Mouse (Mus musculus) mouse trophoblast stem cell (cell line): ENCODE measurements around the gene Csf2ra.
"Not testable (repeated sequence)": the region's sequence is repeated elsewhere in the genome, so short reads cannot be mapped to it uniquely, and the experiment has no call there.

Source experiments
- in situ Hi-C, 2 experiments: fragments of 300-500 bp; cut with MseI, MboI; formaldehyde crosslinking; loops; 2 replicates in 1 of 2; 3 replicates in 1 of 2; pipeline ENCODE4 v1.15.1; 2025

Gene Csf2ra

DNA sequence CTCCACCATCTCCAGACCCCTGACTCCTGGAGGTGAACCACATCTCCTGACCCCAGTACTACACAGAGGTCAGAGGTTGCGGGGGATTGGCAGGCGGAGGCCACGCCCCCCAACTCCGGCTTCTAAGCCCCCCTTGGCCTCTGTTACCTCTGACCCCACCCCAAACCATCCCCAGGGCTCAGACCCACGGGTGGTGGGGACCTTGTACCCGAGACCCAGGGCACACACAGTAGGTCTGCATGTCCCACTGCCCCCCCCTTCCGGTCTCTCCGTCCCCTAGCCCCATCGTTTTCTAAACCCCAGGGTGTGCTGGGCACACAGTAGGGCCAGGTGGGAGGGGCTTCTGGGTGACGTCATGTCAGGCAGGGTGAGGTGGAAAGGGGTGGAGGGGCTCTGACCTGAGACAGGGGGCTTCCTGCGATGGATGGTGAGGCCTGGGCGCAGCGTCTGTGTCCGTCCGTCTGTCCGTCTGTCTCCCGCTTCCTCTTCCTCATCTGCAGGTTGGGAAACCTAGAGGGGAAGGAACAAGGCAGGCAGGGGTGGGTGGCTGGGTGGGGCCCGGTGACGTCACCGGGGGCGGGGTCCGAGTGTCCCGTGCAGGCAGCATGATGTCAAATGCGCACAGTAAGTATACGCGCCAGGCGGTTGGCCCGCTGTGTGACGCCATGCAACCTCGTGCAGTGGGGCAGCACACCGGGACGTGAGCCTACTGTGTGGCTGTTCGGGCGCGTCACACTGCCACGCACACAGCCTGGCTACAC lies at the start of gene Csf2ra:
Gene Csf2ra, minus strand, starts transcription at position 489 of the 761 bp plus-strand sequence.
- in situ Hi-C loops: no loop called here

DNA sequence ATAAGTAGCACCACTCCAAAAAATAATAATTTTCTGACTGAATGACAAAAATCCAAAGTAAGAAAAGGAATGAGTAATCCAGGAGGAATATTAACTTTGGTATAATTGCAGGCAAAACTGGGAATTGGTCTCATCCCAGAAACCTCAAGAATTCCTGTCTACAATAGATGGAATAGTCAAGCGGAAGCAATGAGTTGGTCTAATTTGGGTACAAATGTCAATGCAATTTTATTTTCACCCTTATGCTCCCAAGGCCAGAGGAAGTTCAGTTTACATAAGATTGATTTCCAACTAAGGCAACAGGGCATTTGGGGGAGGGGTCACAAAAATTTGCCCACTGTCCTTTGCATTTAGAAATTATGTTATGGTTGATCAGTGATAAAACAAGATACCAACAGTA lies 47.2 kb upstream of the Csf2ra start:
- in situ Hi-C loops: no loop called here

DNA sequence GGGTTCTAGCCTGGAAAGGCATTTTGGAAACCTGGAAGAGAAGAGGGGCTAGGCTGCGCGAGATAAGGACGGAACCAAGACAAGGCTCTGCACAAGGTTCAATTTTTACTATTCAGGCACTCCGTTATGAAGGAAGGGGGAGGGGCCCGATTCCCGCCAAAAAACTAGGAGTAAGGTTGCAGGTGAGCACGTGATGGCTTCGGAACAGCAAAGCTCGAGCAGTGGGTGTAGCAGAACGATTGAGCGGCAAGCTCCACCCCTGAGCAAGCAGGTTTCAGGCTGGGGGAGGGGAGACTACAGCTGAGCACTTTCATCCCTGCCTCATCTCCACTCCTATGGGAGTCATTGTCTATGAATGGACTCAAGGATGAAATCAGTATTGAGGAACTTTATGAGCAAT lies 40.9 kb upstream of the Csf2ra start:
- in situ Hi-C loops: loop anchor here (5.0 kb wide), 2 partner anchors 67 to 72 kb away; no protein-coding TSS in a partner anchor

DNA sequence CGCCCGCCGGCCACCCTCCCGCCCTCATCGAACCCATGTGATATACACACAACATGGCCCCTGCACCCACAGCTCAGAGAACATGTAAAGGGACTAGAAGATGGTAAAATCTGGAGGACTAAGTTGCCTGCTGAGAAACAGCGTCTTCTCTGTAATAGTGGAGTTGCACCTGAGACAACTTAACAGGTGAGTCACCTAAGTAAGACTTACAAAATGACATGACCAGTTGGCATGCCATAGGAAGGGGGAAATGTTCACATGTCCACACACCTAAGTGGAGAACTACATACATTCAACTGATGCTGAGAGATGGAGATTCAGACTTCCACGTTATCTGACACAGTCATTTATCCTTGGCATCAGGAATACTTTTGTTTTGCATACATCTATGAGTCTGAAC lies 38.9 kb upstream of the Csf2ra start:
- in situ Hi-C loops: loop anchor here (5.0 kb wide), 2 partner anchors 65 to 70 kb away; no protein-coding TSS in a partner anchor

DNA sequence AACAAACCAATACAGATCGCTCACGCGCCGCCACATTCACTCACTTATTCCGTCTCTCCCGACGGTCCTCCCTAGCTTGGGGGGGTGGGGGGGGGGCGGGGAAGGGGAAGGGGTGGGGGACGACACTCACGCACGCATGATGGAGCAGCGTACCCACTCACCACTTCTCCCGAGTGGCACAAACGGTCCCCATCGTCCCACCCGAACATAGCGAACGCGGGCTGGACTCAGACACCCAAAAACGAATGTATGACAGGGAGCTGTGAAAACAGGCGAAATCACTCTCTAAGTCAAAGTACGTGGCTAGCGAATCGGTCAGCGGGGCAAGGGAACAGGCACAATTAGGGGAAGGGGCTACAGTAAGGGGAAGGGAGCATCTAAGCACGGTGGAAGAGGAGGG lies 38.4 kb upstream of the Csf2ra start:
- in situ Hi-C loops: loop anchor here (5.0 kb wide), 2 partner anchors 64 to 69 kb away; no protein-coding TSS in a partner anchor

DNA sequence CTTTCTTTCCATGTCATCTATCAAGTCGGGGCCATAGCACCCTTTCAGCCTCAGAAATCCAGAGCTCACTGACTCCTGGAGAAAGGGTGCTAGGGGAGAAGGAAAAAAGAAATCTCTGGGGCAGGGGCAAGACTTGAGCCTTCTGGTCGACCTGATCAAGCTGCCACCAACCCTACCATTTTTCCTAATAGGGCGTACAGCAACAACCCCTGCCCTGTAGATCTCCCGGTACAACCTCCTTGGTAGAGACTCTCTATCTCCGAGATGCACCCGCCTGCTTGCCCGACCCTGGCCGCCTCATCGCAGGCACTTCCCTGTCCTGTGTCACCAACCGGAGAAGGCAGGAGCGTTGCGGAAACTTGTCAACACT lies 38.0 kb upstream of the Csf2ra start:
- in situ Hi-C loops: loop anchor here (5.0 kb wide), 2 partner anchors 64 to 69 kb away; no protein-coding TSS in a partner anchor

DNA sequence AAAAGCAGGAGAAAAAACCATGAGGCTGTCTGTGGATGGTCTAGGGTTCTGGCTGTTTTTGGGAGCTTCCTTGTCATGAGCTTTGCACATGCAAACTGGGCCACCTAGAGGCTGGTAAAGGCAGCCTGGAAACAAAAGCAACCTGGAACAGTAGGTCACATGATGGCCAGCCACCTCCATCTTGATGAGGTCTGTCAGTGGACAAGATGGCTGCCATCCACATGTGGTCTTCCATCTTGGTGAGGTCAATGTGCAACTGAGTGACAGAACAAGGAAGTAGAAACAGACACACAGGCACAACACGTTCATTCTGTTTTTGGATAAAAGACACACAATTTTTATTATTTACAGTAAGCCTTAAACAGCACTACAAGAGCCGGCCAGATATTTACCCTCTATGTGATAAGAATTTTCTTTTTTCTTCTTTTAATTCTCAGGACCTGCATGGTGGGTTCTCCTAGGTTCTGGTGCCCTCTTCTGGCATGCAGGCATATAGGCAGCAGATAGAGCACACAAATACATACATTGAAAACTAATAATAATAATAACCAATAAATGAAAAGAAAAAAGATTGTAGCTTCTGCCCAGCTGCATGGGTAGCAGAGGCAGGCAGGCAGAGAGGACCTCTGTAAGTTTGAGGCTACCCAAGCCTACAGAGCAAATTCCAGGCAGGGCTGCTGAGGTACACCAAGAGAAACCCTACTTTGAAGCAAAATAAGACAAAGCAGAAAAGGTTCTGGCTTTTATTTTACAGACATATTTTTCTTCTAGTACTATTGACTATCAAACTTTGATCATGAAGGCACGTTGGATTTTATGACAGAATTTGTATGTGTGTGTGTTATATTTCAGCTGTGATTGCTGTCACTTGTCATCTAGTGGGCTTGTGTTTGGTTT lies 37.4 kb upstream of the Csf2ra start:
- in situ Hi-C loops: loop anchor here (5.0 kb wide), 2 partner anchors 63 to 68 kb away; no protein-coding TSS in a partner anchor

DNA sequence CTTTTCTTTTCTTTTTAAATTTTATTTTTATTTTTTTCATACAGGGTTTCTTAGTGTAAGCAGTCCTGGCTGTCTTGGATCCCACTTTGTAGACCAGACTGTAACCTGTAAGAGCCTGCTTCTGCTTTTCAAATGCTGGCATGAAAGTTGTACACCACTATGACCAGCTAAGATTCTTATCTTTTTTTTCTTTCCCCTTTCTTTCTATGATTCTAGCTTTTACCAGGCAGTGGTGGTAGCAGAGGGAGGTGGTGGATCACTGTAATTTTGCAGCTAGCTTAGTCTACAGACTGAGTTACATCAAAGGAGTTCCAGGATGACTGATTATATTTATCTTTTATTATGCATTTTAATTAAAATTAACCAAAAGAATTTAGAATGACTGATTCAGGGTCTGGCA lies 36.7 kb upstream of the Csf2ra start:
- in situ Hi-C loops: loop anchor here (5.0 kb wide), 2 partner anchors 63 to 68 kb away; no protein-coding TSS in a partner anchor

DNA sequence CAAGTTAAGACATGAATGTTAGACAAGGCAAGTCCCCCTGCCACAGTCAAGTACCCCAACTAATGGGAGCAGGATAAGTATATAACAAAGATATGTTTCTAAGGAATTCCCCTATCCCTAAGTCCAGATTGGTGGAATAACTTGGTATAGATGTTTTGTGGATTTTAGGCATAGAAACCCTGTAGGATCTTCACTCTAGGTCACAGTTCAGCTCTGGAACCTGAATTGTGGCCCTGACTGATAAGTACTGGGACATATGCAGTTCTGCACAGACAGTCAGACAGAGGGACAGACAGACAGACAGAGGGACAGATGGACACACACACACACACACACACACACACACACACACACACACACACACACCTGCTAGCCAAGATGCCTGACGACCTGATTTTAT lies 36.0 kb upstream of the Csf2ra start:
- in situ Hi-C loops: no loop called here

DNA sequence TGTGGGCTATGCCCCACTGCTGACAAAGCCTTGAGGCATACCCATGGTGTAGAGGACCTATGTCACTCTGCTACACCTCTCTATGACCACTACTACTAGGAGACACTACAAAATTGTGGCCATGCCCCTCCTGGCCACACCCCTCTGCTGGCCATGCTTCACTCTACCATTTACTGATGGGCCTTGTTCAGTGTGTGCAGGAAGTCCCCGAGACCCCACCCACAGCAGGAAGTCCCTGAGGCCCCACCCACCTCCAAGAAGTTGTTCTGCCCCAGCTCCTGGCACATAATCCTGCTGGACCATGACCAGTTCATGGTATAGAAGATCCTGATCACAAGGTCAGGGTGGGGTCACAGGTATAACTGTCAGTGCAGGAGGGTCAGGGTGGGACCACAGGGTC lies 33.0 kb upstream of the Csf2ra start:
- in situ Hi-C loops: no loop called here

DNA sequence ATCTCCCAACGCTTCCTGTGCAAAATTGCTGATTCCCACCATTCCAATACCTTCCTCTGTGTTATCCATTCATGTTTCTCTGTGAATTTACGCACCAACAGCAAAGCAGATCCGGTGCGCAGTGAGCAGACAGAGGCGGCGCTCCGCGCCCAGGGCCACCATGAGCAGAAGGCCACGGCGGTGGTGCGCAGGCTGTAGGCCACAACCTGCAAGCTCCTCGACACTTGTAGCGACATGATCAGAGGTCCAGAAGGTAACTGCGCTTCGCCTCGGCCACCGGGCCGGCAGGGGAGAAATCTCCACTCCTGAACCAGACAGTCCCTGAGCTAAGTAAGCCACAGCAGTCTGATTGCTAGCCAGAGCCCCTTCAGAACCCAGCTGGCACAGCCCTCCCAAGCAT lies 29.5 kb upstream of the Csf2ra start:
- in situ Hi-C loops: no loop called here

DNA sequence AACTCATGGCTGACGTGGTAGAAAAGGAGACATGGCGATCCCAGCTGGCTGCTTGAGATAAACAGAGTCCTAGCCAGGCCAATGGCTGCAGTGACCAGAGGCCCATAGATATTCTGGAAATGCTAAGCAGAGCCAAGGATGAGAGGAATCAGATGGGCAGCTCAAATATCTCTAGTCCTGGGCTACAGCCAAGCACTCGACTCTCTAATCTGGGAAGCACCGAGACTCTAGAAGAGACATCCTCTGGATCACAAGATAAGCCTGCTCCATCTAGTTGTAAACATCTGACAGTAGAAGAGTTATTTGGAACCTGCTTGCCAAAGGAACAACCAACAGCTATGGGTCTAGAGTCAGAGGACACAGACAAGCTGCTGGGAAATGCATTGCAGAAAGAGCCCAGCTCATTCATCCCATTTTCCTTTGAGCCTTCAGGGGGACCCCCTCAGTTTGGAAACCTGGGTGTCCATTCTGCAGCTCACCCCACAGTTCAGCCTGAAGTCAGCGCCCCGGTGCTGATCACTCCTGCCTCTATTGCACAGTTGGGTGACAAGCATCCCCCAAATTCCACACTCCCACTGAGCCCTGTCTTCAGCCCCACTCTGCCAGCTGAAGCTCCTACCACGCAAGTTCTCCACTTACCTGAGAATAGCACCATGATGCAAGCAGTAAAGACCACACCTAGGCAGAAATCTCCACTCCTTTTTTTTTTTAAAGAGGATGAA lies 28.1 kb upstream of the Csf2ra start:
- in situ Hi-C loops: no loop called here

DNA sequence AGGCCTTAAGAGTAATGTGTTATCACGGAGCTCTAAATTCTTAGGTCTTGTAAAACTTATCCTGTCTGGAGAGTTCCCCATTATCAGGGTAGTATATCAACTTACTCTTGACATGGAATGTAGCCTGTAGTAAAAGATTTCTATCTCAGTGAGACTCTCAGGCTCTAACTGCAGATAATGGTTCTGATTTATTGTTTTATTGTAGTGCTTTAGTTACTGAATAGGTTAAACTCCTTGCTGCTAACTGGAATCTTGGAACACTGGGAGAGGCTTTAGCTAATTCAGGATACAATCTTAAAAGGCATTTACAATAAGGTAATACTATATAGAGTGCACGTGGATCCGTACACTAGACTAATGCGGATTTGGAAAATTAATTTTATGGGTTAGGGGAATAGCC lies 19.1 kb upstream of the Csf2ra start:
- in situ Hi-C loops: not testable (repeated sequence)

DNA sequence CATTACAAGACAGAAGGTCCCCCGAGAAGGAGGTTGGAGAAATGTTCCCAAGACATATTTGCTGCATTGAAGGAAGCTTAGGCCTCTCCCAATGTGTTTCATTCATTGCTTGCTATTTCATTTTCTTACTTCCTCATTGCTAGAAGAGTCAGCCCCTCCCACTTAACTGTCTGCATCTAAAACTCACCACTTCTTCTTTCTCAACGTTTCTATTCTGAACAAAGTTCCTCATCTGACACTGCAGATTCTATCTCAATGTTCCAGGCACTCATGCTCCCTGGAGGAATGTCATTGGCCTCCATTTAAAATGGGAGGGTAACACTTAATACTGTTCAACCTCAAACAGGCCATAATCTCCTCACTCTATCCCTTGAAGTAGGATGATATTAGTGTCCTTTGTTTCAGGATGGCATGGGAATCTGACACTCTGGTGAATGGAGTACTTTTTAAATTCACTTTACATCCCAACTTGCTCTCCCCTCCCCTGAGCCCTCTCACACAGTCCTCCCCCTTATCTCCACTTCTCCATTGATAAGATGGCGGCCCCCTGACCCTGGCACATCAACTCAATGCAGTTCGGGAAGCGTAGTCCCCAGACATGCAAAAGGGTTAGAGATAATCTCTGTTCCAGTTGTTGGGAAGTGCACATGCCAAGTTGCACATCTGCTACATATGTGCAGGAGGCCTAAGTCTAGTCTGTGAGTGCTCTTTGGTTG lies 16.6 kb upstream of the Csf2ra start:
- in situ Hi-C loops: no loop called here

DNA sequence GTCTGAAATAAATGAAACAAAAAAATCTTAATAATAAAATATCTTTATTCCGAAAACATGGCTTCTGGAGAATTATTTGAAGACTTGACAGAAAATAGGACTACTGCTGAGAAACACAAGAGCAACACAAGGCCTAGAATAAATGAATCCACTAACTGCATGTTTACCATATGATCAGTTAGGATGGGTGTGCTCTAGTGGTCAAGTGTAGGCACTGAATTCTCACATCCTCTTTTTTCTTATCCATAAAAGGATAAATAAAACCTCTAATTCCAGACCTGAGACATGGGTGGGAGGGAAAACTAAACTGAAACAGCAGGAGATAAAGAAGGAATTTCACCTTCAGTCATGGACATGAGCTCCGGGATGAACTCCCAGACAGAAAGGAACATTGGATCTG lies 9.7 kb upstream of the Csf2ra start:
- in situ Hi-C loops: no loop called here

DNA sequence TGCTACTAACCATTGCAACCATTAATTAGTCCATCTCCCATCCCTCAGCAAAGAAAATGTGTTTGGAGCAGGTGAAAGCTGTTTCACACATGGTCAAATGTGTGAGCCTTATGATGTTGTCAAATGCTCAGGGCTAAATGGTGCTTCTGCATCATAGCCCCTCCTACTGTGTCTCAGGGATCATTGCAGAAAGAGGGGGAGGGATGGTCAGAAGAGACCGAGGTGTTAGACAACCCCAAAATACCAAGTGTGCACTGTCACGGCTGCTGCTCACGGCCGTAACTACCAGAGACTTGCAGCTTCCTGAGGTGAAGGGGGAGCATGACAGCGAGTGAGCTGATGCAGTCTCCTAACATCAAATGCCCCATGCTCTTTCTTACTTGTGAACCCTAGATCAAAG lies 6.3 kb upstream of the Csf2ra start:
- in situ Hi-C loops: no loop called here

DNA sequence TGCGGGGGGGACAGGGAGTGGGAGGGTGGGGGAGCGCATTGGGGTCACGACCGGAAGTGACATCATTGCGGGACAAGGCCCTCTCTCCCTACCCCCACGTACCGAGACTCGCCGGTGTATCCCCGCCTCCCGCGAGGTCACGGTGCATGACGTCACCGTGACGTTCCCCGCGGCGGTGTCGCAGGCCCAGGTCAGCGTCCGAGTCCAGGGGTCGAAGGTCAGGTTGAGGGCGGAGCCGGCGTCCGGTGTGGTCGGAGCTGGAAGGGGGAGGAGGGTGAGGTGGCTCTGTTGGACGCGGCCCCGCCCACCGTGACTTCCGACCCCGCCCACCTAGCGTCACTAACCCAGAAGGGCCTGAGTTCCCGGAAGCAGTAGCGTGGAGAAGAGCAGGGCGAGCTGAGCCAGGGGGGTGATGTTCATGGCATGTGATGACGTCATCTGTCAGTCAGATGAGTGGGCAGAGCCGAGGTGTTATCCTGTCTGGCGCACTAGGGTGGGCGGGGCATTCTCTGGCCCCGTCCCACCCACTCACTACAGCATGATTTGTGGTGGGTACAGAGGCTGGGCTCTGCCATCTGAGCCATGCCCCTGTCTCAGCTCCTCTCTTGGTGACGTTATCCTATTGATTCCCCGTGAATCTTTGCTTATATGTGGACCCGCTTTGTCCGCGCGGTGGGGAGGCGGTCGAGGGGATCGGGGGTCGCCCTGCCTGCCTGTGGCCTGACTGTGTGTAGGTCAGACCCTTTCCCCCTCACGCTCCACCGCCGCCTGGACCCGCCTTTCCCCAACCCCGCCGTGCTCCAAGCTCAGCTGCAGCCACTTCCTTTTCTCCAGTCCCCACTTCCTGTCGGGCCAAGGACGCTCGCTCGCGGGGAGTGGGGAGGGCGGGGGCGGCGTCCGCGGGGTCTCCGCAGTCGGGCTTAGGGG lies 1.0 kb downstream of the Csf2ra start:
- in situ Hi-C loops: no loop called here

DNA sequence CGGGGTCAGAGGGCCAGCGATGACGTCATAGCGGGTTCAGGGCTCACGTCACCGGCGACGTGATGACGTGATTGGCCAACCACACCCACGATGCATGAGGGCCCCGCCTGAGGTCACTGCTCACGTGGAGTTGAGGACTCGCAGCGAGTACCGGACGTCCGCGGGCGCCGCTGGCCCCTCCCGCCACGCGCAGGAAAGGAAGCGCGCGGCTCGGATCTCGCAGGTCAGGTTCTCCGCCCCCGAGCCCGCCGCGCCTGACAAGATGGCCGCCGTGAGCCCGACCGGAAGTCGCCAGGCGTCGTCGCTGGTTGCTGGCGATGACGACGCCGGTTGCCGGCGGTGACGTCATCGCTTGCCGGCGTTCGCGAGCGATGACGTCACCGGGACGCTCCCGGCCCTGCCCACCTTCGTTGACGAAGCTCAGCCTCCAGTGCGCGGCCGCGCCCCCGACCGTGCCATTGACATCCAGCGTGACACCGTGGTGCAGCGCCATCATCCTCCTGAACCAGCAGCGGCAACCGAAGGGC lies 1.8 kb downstream of the Csf2ra start:
- in situ Hi-C loops: no loop called here

DNA sequence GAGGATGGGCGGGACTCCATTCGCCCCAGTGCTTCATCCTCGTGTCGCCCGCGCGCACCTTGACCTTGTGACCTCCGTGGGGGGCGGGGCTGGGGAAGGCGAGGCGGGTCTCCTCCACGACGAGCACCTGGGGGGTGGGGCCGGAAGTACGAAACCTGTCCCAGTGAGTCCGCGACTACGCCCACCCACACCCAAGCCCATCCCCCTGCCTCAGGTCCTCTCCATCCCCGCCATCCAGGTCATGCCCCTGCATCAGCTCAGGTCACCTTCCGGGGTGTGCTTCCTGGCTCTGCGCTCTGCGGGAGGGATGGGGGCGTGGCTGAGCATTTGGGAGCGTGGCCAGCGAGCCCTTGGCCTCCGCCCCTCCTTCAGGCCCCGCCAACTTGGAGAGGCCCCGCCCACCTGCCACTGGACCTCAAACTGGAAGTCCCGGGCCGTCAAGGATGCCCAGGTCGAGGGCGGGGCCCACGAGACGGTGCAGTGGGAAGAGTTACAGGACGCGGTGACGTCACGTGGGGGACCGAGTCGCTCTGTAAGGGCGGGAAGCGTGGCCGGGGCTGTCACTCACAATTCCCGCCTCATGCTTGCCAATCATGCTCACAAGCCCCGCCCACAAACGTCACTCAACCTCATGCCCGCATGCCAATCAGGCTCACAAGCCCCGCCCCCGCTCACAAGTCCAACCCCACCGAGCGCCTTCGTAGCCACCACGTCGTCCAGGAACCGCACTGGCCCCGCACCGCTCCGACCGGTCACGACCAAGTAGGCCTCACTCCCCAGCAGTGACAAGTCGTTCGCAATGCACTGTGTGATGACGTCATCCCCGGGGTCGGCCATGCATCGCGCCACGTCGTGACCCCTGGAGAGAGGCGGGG lies 2.5 kb downstream of the Csf2ra start:
- in situ Hi-C loops: no loop called here
